Mouse (Mus musculus): ENCODE measurements around the gene Gstt2.

Gstt2 gene

GRCm38 (mm10) chr10:75837248-75837759, at the start of gene Gstt2:
Gene Gstt2, minus strand, starts transcription at chr10:75837424.
- peak; percentile 96 for DNase-seq (ENCODE audit: low read depth, low spot score)

GRCm38 (mm10) chr10:75884742-75885141, 47.5 kb upstream of the Gstt2 start:
- DNase-seq (ENCODE audit: low read depth, low spot score), result no peak

- peak; percentile 69 for DNase-seq (ENCODE audit: low read depth, low spot score)
Measured at GRCm38 (mm10) chr10:75883232-75883552, 46.0 kb upstream of the Gstt2 start.

- no peak for DNase-seq (ENCODE audit: low read depth, low spot score)
Measured at GRCm38 (mm10) chr10:75882433-75883231, 45.4 kb upstream of the Gstt2 start.

GRCm38 (mm10) chr10:75881578-75882432, 44.6 kb upstream of the Gstt2 start:
- no peak for DNase-seq (ENCODE audit: low read depth, low spot score)

- no peak for DNase-seq (ENCODE audit: low read depth, low spot score)
Measured at GRCm38 (mm10) chr10:75880771-75881577, 43.8 kb upstream of the Gstt2 start.

- no peak for DNase-seq (ENCODE audit: low read depth, low spot score)
Measured at GRCm38 (mm10) chr10:75880351-75880750, 43.1 kb upstream of the Gstt2 start.

- DNase-seq (ENCODE audit: low read depth, low spot score), result no peak
Measured at GRCm38 (mm10) chr10:75878836-75879235, 41.6 kb upstream of the Gstt2 start.

- no peak for DNase-seq (ENCODE audit: low read depth, low spot score)
Measured at GRCm38 (mm10) chr10:75873543-75874170, 36.4 kb upstream of the Gstt2 start.

- DNase-seq (ENCODE audit: low read depth, low spot score), result peak; percentile 74
Measured at GRCm38 (mm10) chr10:75872915-75873542, 35.8 kb upstream of the Gstt2 start.

- no peak for DNase-seq (ENCODE audit: low read depth, low spot score)
Measured at GRCm38 (mm10) chr10:75872025-75872914, 35.0 kb upstream of the Gstt2 start.

GRCm38 (mm10) chr10:75861587-75861986, 24.4 kb upstream of the Gstt2 start:
- no peak for DNase-seq (ENCODE audit: low read depth, low spot score)

- DNase-seq (ENCODE audit: low read depth, low spot score), result no peak
Measured at GRCm38 (mm10) chr10:75860746-75861145, 23.5 kb upstream of the Gstt2 start.

- DNase-seq (ENCODE audit: low read depth, low spot score), result peak; percentile 84
Measured at GRCm38 (mm10) chr10:75859786-75860470, 22.7 kb upstream of the Gstt2 start, which contains the start of gene Mif. Gene Mif, minus strand, starts transcription at chr10:75860240.

- DNase-seq (ENCODE audit: low read depth, low spot score), result no peak
Measured at GRCm38 (mm10) chr10:75859107-75859746, 22.0 kb upstream of the Gstt2 start.

- no peak for DNase-seq (ENCODE audit: low read depth, low spot score)
Measured at GRCm38 (mm10) chr10:75857598-75857997, 20.4 kb upstream of the Gstt2 start.

GRCm38 (mm10) chr10:75856976-75857375, 19.8 kb upstream of the Gstt2 start:
- no peak for DNase-seq (ENCODE audit: low read depth, low spot score)

GRCm38 (mm10) chr10:75856155-75856907, 19.1 kb upstream of the Gstt2 start:
- DNase-seq (ENCODE audit: low read depth, low spot score), result no peak
